Mouse (Mus musculus): ENCODE results near the gene Bbox1. TPM values are rescaled to one million over a fixed set of nuclear protein-coding genes. Genes with fewer than 3 reads are reported as not detected.

The Bbox1 gene
- total and polyA plus RNA-seq, 3 experiments: not detected

- dilution Hi-C loops (cut with MboI; ENCODE audit: extremely low pct_ligation_motif_present, extremely low pct_unique_long_range_greater_than_20kb, low sequenced_read_pairs): no loop called here
- no peak for TF ChIP-seq MAFK (IDR thresholded peaks at IDR 0.05; ENCODE audit: insufficient replicate concordance, low read length)
- no peak for TF ChIP-seq GABPA (IDR thresholded peaks at IDR 0.05; ENCODE audit: insufficient replicate concordance, low read depth, low read length)
- no peak for TF ChIP-seq MYC (IDR thresholded peaks at IDR 0.05; ENCODE audit: low read depth, low read length)
- no peak for TF ChIP-seq IRF4 (IDR thresholded peaks at IDR 0.05; ENCODE audit: low read depth, low read length)
- no peak for TF ChIP-seq ZNF384 (IDR thresholded peaks at IDR 0.05; ENCODE audit: low read depth, low read length)
- no peak for TF ChIP-seq JUND (conservative IDR thresholded peaks at IDR 0.05; ENCODE audit: low read depth, low read length)
- no peak for TF ChIP-seq ETS1 (conservative IDR thresholded peaks at IDR 0.05; ENCODE audit: low read depth, low read length)
- no peak for TF ChIP-seq MXI1 (IDR thresholded peaks at IDR 0.05; ENCODE audit: low read depth, low read length)
- TF ChIP-seq USF1 (IDR thresholded peaks at IDR 0.05; ENCODE audit: low read depth, low read length): no peak
- no peak for TF ChIP-seq JUN (IDR thresholded peaks at IDR 0.05; ENCODE audit: insufficient read depth, low read depth, low read length)
- H3K4me3 ChIP-seq (replicated peaks in 1 of 3; ENCODE audit: low read depth in 2 of 3, low read length in 2 of 3, poor library complexity in 1 of 3): no peak overlapping the region
Observed at GRCm38 (mm10) chr2:110316116-110316883, 1.9 kb upstream of the Bbox1 start.

GRCm38 (mm10) chr2:110314074-110314473 is 286 bp downstream of the Bbox1 start:
- H3K4me3 ChIP-seq (replicated peaks in 1 of 3; ENCODE audit: low read depth in 2 of 3, low read length in 2 of 3, poor library complexity in 1 of 3): no peak overlapping the region
- no peak for TF ChIP-seq TBP (conservative IDR thresholded peaks at IDR 0.05; ENCODE audit: low read depth, low read length)
- TF ChIP-seq CHD2 (IDR thresholded peaks at IDR 0.05; ENCODE audit: low read length): no peak
- TF ChIP-seq ELF1 (IDR thresholded peaks at IDR 0.05; ENCODE audit: low read depth, low read length): no peak

More at GRCm38 (mm10) chr2:110316116-110316883, 1.9 kb upstream of the Bbox1 start:
- Histone ChIP-seq H3K9me3 (replicated peaks; ENCODE audit: low read length) (peaks cover 23% of the 10 kb centered on the region), H3K27me3 (replicated peaks) (no peaks in the 10 kb centered on the region), H3K4me2 (ENCODE audit: insufficient read depth, low read depth, poor library complexity, severe bottlenecking) (no peak overlapping the region), H3K36me3 (replicated peaks in 1 of 2; ENCODE audit: control insufficient read depth in 1 of 2, insufficient read depth in 1 of 2, low read length in 1 of 2) (no peaks in the 10 kb centered on the region), H3K27ac (ENCODE audit: insufficient read depth, low read depth) (no peak overlapping the region), H3K4me1 (ENCODE audit: control insufficient read depth in 1 of 2, insufficient read depth in 2 of 2) (no peaks in the 10 kb centered on the region), H3K79me2 (replicated peaks; ENCODE audit: control insufficient read depth, extremely low read depth, insufficient read depth, poor library complexity, severe bottlenecking) (no peaks in the 10 kb centered on the region), H3K9ac (ENCODE audit: insufficient read depth, low read depth) (no peak overlapping the region)
- no peak for DNase-seq (ENCODE audit: extremely low read depth)
- in situ Hi-C loops (cut with MboI; ENCODE audit: low pct_ligation_motif_present, low pct_unique_long_range_greater_than_20kb, low sequenced_read_pairs): no loop called here

More at GRCm38 (mm10) chr2:110314074-110314473, 286 bp downstream of the Bbox1 start:
- in situ Hi-C loops (cut with MboI; ENCODE audit: low pct_ligation_motif_present, low pct_unique_long_range_greater_than_20kb, low sequenced_read_pairs): no loop called here
- no peaks in the 10 kb centered on the region for H3K4me1 ChIP-seq (ENCODE audit: control insufficient read depth in 1 of 2, insufficient read depth in 2 of 2)
- peaks cover 26% of the 10 kb centered on the region for H3K9me3 ChIP-seq (replicated peaks; ENCODE audit: low read length)
- no peak overlapping the region for H3K9ac ChIP-seq (ENCODE audit: insufficient read depth, low read depth)
- dilution Hi-C loops (cut with MboI; ENCODE audit: extremely low pct_ligation_motif_present, extremely low pct_unique_long_range_greater_than_20kb, low sequenced_read_pairs): no loop called here
- no peak overlapping the region for H3K27ac ChIP-seq (ENCODE audit: insufficient read depth, low read depth)
- no peaks in the 10 kb centered on the region for H3K36me3 ChIP-seq (replicated peaks in 1 of 2; ENCODE audit: control insufficient read depth in 1 of 2, insufficient read depth in 1 of 2, low read length in 1 of 2)
- H3K79me2 ChIP-seq (replicated peaks; ENCODE audit: control insufficient read depth, extremely low read depth, insufficient read depth, poor library complexity, severe bottlenecking): no peaks in the 10 kb centered on the region
- no peak for DNase-seq (ENCODE audit: extremely low read depth)
- no peaks in the 10 kb centered on the region for H3K27me3 ChIP-seq (replicated peaks)
- H3K4me2 ChIP-seq (ENCODE audit: insufficient read depth, low read depth, poor library complexity, severe bottlenecking): no peak overlapping the region
